Mouse (Mus musculus) intestine, embryonic 15.5 days (tissue): Measurements from ENCODE around the gene Gja1. TPM values are rescaled to one million over a fixed set of nuclear protein-coding genes. Genes with fewer than 3 reads are reported as not detected.

Source experiments
- ATAC-seq: fragments of 200-750 bp; cut with Nextera tagmentation; 2 replicates; pipeline ENCODE4 v1.8.0; 2017; ENCODE audit warnings: moderate TSS enrichment, moderate library complexity
- H3K27ac ChIP-seq: fragments of 300-500 bp; sonication (generic); 2 replicates; pipeline ENCODE4 v1.5.1; 2015; ENCODE audit warnings: mild to moderate bottlenecking, inconsistent platforms
- H3K27me3 ChIP-seq: fragments of 300-500 bp; sonication (generic); replicated peaks from 2 replicates; pipeline ENCODE4 v1.6.1; 2015; ENCODE audit warnings: inconsistent platforms
- H3K36me3 ChIP-seq: fragments of 300-500 bp; sonication (generic); 2 replicates; pipeline ENCODE4 v1.6.1; 2015; ENCODE audit warnings: inconsistent platforms
- H3K4me1 ChIP-seq: fragments of 300-500 bp; sonication (generic); replicated peaks from 2 replicates; pipeline ENCODE4 v1.6.1; 2015; ENCODE audit warnings: inconsistent platforms
- H3K4me2 ChIP-seq: fragments of 300-500 bp; sonication (generic); replicated peaks from 2 replicates; pipeline ENCODE4 v1.6.1; 2015; ENCODE audit warnings: mild to moderate bottlenecking, inconsistent platforms
- H3K4me3 ChIP-seq: fragments of 300-500 bp; sonication (generic); replicated peaks from 2 replicates; pipeline ENCODE4 v1.5.1; 2015; ENCODE audit warnings: inconsistent platforms
- H3K9ac ChIP-seq: fragments of 300-500 bp; sonication (generic); 2 replicates; pipeline ENCODE4 v1.6.1; 2015; ENCODE audit warnings: inconsistent platforms
- H3K9me3 ChIP-seq: fragments of 300-500 bp; sonication (generic); 2 replicates; pipeline ENCODE4 v1.6.1; 2016; ENCODE audit warnings: inconsistent platforms
- WGBS: fragments of 180-500 bp; shearing (Covaris S2); methylation state at CpG from one replicate; pipeline ENCODE4 v1.1.7; 2015; 5-methylcytosine and 5-hydroxymethylcytosine counted together
- polyA plus RNA-seq: library from polyadenylated mRNA; unstranded; fragments of >200 nt; fragmentation: Nextera tagmentation; extraction: Ambion mirVana; gene quantifications from 2 replicates; pipeline ENCODE4 v1.2.1, GENCODE M21; 2015

Gene Gja1
- 38.6 and 43.2 TPM in 2 replicates for polyA plus RNA-seq

DNA sequence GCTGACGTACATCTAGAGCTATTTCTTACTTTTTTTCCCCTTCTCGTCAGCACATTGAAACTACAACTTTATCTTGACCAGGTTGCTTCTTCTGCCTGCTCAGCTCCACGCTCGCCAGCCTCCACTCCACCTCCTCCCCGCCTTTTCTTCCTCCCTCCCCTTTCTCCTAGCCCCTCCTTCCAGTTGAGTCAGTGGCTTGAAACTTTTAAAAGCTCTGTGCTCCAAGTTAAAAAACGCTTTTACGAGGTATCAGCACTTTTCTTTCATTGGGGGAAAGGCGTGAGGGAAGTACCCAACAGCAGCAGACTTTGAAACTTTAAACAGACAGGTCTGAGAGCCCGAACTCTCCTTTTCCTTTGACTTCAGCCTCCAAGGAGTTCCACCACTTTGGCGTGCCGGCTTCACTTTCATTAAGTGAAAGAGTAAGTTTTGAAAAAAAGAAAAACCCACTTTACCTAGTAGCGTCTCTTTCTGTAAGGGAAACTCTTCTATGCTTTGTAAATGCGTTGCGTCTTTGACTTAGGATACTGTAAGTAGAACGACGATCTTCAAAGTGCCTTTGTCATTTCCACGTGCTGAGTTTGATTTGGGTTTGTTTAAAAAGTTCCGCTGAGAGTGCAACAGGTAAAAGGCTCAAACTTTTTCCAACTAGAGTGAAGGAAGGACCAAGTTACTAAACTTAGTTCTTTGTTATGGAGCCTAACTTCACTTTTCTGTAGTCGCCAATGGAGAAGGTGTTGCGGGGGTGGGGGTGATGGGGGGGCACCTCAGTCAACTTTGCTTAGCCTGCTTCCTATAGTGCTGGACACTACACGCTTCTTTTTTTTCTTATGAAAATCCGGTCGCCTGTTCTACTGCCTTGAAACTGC, at the start of gene Gja1:
Gene Gja1, plus strand, starts transcription at position 234 of the 869 bp plus-strand sequence.
- Histone ChIP-seq H3K9ac (peak within 1 kb of the TSS; percentile 45), H3K4me2 (peak within 1 kb of the TSS; percentile 77), H3K36me3 (no peaks in the 10 kb centered on the region), H3K27ac (peak within 1 kb of the TSS; percentile 11; the same call in 1 of the 2 replicates), H3K9me3 (no peaks in the 10 kb centered on the region), H3K27me3 (no peaks in the 10 kb centered on the region), H3K4me1 (no peaks in the 10 kb centered on the region), H3K4me3 (peak within 1 kb of the TSS; percentile 50)
- WGBS, result under 1% methylated on average over 23 of the region's 23 CpGs
- peak; percentile 83 for ATAC-seq

DNA sequence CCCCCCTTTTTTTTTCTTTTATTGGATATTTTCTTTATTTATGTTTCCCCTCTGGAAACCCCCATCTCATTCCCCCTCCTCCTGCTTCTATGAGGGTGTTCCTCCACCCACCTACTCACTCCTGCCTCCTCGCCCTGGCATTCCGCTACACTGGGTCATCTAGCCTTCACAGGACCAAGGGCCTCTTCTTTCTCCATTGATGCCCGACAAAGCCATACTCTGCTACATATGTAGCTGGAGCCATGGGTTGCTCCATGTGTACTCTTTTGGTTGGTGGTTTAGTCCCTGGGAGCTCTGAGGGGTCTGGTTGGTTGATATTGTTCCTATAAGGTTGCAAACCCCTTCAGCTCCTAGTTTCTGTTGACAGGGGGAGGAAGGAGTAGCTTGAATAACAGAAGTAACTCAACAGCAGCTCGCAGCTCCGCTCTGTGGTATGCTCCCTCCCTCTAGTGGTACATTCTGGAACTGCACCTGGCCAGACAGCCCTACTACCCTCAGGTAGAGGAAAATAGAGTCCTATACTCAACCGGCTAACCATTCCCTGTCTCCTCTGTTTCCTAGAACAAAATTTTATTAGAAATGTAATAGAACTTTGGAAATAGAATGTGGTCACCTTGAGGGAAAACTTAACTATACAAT, 38.2 kb upstream of the Gja1 start:
- WGBS, result 52% methylated on average over 6 of the region's 6 CpGs
- H3K27ac ChIP-seq, result no peak overlapping the region
- no peaks in the 10 kb centered on the region for H3K9me3 ChIP-seq
- no peak overlapping the region for H3K4me2 ChIP-seq
- no peaks in the 10 kb centered on the region for H3K4me1 ChIP-seq
- H3K36me3 ChIP-seq, result no peaks in the 10 kb centered on the region
- ATAC-seq, result peak; percentile 80
- H3K9ac ChIP-seq, result no peak overlapping the region
- H3K4me3 ChIP-seq, result no peak overlapping the region
- H3K27me3 ChIP-seq, result no peaks in the 10 kb centered on the region

DNA sequence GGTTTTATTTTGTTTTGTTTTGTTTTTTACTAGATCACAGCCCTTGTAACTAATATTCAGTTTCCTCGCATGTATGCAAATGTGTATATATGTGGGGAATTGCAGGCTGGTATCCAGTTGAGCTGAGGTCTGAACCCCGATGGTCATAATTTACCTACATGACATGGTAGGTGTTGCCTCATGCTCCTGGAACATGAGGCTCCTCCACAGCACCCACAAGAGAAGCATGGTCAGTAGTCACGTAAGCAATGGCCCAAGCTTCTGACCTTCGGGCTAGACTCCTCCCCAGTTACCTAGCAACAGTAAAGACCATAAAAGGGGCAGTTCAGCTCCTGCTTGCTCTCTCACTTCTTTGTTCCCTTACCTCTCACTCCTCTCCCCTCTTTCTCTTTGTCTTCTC, 16.7 kb upstream of the Gja1 start:
- peak; percentile 45; the same call in 1 of the 2 replicates for ATAC-seq
- 70% methylated on average over 4 of the region's 4 CpGs for WGBS
- Histone ChIP-seq H3K27ac (no peak overlapping the region), H3K9me3 (no peaks in the 10 kb centered on the region), H3K4me2 (no peak overlapping the region), H3K9ac (no peak overlapping the region), H3K36me3 (no peaks in the 10 kb centered on the region), H3K27me3 (no peaks in the 10 kb centered on the region), H3K4me3 (no peak overlapping the region), H3K4me1 (no peaks in the 10 kb centered on the region)

DNA sequence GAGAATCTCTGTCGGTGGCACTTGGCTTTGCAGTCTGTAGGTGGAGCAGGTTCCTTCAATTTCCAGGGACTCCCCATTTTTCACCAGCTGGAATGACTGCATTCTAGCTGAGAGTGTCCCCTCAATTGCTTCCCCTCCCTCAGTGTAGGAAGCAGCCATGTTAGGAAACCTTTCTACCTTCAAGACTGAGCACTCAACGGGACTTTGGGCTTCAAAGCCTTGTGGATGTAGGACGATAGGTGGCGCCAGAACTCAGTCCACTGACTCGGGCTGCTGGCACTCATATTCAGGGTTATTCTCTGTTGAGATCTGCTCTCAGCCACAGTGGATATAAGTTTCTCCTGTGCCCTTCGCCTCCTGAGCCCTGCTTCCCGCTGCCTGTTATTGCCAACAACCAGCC, 8.1 kb upstream of the Gja1 start:
- ATAC-seq, result 0 out of 2 replicates have a peak, but pooled peaks have one; percentile 56
- H3K9me3 ChIP-seq, result no peaks in the 10 kb centered on the region
- no peak overlapping the region for H3K9ac ChIP-seq
- no peaks in the 10 kb centered on the region for H3K27me3 ChIP-seq
- H3K4me2 ChIP-seq, result no peak overlapping the region
- H3K27ac ChIP-seq, result no peak overlapping the region
- WGBS, result 19% methylated on average over 7 of the region's 7 CpGs
- H3K4me1 ChIP-seq, result no peaks in the 10 kb centered on the region
- H3K36me3 ChIP-seq, result no peaks in the 10 kb centered on the region
- H3K4me3 ChIP-seq, result no peak overlapping the region

DNA sequence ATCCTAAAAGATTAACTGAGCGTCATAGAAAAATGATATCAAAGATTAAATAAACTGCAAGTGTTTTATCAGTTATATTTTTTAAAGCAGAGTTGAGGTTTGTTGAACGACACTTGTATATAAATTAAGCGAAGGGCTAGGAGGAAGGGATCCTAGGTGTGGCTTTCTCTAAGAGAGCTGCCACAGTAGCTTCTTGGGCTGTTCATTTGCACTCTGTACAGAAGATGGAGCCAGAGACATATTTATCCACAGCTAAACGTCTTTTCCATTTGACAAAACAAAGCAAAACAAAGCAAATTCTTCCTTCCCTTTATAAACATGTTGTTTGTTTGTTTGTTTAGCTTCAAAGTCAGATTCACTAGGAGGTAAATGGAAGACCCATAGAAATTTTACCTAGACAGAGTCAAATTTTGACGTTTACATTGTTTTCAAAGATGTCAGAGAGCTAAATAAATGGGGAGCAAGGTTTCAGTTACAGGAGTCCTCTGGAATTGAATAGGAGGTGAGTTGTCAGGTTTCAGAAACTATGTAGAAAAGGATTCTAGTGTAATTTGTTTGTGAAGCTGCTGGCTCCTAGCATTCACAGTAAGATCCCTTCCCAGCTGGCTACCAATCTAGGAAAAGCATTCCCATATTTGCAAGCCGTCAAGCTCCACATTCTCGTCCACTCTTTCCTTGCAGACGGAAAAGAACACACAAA, 4.0 kb upstream of the Gja1 start:
- Histone ChIP-seq H3K9me3 (no peaks in the 10 kb centered on the region), H3K36me3 (no peaks in the 10 kb centered on the region), H3K27ac (no peak overlapping the region), H3K4me3 (no peak overlapping the region), H3K4me1 (no peaks in the 10 kb centered on the region), H3K4me2 (no peak overlapping the region), H3K9ac (no peak overlapping the region), H3K27me3 (no peaks in the 10 kb centered on the region)
- 20% methylated on average over 8 of the region's 8 CpGs for WGBS
- no peak for ATAC-seq

DNA sequence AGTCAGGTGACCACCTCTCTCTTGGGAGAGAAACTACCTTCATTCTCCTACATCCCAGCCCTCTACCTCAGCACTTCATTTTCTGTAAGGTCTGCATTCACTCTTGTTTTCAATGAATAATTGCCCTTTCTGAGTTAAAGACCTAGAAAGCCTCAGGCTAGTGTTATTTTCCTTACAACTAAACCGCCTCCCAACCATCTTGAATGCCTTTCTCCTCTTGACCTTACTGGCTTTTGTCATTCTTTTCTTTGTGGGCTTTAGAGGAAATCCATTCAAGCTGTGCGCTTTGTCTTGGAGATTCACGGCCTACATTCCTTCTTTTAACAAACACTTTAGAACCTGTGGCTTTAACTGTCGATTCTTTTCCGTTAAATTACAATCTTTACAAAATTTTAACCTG, 3.0 kb upstream of the Gja1 start:
- Histone ChIP-seq H3K4me1 (no peaks in the 10 kb centered on the region), H3K4me2 (no peak overlapping the region), H3K27me3 (no peaks in the 10 kb centered on the region), H3K4me3 (no peak overlapping the region), H3K9ac (no peak overlapping the region), H3K36me3 (no peaks in the 10 kb centered on the region), H3K27ac (no peak overlapping the region), H3K9me3 (no peaks in the 10 kb centered on the region)
- ATAC-seq, result no peak
- WGBS, result 68% methylated on average over 5 of the region's 5 CpGs

DNA sequence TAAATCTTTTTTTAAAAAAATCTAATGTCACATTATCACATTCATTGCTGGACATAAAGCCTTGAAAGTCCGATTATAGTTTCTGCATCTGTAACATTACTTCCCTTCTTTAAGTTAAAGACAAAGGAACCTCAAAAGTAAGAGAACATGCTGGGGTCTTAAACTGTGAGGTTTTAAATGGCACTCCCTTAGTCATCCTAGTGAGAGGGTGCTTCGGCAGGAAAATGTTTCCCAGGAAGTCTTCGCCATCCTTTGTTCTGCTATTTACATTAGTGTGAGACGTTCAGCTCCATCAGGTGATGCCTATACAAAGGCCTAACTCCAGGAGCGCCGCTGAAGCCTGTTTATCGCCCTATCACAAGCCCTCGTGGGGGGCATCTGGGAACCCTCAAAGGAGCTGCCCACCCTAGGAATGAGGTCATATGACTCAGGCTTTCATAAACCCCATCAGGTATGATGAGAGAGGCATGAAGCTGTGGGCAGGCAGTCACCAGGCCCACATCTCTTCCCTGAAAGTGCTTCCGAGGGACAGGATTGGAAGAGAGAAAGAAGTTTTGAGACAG, 1.1 kb upstream of the Gja1 start:
- H3K36me3 ChIP-seq, result no peaks in the 10 kb centered on the region
- H3K27ac ChIP-seq, result no peak overlapping the region
- no peaks in the 10 kb centered on the region for H3K4me1 ChIP-seq
- no peak for ATAC-seq
- no peak overlapping the region for H3K4me3 ChIP-seq
- H3K9ac ChIP-seq, result no peak overlapping the region
- WGBS, result 45% methylated on average over 9 of the region's 9 CpGs
- H3K9me3 ChIP-seq, result no peaks in the 10 kb centered on the region
- no peak overlapping the region for H3K4me2 ChIP-seq
- no peaks in the 10 kb centered on the region for H3K27me3 ChIP-seq

DNA sequence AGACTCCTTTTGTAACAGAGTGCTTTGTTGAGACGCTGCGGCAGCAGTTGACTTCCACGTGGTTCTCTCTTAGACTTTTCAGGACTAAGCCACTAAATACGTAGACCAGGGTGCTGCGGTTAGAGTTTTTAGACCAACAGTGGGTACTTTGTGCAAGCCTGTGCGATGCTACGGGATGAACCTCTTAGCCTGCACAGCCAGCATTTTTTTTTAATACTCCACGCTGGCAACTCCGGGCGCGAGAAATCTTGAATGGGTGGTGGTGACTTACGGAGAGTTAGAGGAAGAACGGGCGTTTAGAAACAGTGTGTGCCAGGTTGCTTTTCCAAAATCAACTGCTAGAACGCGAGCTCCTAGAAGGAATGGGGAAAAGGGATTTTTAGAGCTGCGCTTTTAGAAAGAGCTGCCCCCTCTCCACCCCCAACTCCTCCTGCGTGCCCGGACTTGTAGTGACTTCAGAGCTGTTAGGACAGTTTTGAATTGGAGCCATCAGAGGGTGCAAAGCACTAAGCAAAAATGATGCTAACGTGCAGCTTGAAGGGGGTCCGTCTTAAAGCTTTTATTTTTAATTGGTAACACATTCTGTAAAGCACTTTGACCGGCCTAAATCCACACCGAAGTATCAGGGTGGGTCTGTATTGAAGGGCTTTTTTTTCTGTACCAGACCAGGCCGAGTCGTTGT, 977 bp downstream of the Gja1 start:
- ATAC-seq, result peak; percentile 46
- H3K4me1 ChIP-seq, result no peaks in the 10 kb centered on the region
- under 1% methylated on average over 25 of the region's 25 CpGs for WGBS

DNA sequence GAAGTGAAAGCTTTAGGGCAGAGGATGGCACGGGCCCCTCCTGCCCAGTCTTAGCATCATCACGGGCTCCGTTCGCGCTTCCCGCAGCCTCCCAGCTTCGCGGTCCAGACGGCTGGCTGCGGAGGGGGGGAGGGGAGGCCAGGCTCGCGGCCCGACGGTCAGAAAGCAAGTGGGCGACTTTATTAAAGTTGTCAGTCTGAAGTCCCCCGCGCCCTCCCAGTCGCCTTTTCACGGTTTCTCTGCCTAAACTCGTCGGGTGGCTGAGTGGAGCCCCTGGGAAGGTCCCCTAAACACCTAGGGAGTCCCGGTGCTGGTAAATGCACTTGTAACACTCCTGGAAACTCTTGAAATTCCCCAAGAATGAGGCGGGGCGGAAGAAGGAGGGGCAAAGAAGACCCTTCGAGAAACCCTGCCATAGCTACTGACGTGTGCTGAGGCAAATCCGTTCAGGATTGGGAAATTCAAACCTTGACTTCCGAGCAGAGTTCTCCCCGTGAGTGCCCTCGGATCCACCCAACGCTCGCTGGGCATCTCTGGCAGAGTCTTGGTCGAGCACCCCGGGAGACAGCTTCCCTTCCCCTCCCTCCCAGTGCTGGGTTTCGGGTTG, 1.6 kb downstream of the Gja1 start:
- H3K9ac ChIP-seq, result peak overlapping the region; percentile 45
- ATAC-seq, result peak; percentile 72
- peak overlapping the region; percentile 77 for H3K4me2 ChIP-seq
- peak overlapping the region; percentile 50 for H3K4me3 ChIP-seq
- no peaks in the 10 kb centered on the region for H3K27me3 ChIP-seq
- no peaks in the 10 kb centered on the region for H3K36me3 ChIP-seq
- under 1% methylated on average over 35 of the region's 35 CpGs for WGBS
- H3K9me3 ChIP-seq, result no peaks in the 10 kb centered on the region
- no peak overlapping the region for H3K27ac ChIP-seq
- H3K4me1 ChIP-seq, result no peaks in the 10 kb centered on the region

More for the DNA sequence above, 977 bp downstream of the Gja1 start:
- H3K9me3 ChIP-seq, result no peaks in the 10 kb centered on the region
- no peaks in the 10 kb centered on the region for H3K27me3 ChIP-seq
- peak overlapping the region; percentile 45 for H3K9ac ChIP-seq
- H3K36me3 ChIP-seq, result no peaks in the 10 kb centered on the region
- peak overlapping the region; percentile 50 for H3K4me3 ChIP-seq
- H3K4me2 ChIP-seq, result peak overlapping the region; percentile 77
- H3K27ac ChIP-seq, result 0 out of 2 replicates have a peak overlapping the region, but pooled peaks have one; percentile 4

DNA sequence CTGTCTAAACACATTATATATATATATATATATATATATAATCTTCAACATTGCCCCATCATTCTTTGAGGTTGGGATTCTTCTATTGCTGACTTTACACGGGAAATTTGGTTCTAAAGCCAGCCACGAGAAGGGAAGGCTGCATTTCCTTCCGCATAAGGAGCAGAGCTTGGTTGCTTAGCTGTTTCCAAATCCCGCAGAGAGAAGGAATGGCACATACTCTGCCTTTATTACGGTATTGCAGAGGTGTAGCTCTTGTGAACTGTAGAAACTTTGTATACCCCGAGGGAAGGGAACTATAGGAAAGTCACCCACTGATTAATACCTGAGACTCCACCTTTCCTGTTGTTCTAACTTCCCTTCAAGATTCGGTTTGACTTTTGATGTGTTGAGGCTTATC, 2.6 kb downstream of the Gja1 start:
- no peak for ATAC-seq
- H3K4me2 ChIP-seq, result peak overlapping the region; percentile 77
- H3K27me3 ChIP-seq, result no peaks in the 10 kb centered on the region
- no peak overlapping the region for H3K4me3 ChIP-seq
- no peak overlapping the region for H3K27ac ChIP-seq
- H3K4me1 ChIP-seq, result no peaks in the 10 kb centered on the region
- H3K9ac ChIP-seq, result no peak overlapping the region
- 20% methylated on average over 7 of the region's 7 CpGs for WGBS
- H3K36me3 ChIP-seq, result no peaks in the 10 kb centered on the region
- H3K9me3 ChIP-seq, result no peaks in the 10 kb centered on the region
